Mouse (Mus musculus) urinary bladder, adult 2 months (tissue): Measurements from ENCODE around the gene Gm37596. TPM values are rescaled to one million over a fixed set of nuclear protein-coding genes. Genes with fewer than 3 reads are reported as not detected.
"Not testable (repeated sequence)": the region's sequence is repeated elsewhere in the genome, so short reads cannot be mapped to it uniquely, and the experiment has no call there.

Experiments
- DNase-seq: peaks from one replicate; pipeline ENCODE4 v3.0.0; 2022; ENCODE audit warnings: low spot score
- polyA plus RNA-seq: library from polyadenylated mRNA; depleted of rRNA; stranded (reverse); fragments of >200 nt; gene quantifications from 2 replicates; pipeline ENCODE4 v1.2.3, GENCODE M21; 2012; rRNA removed

Gene Gm37596
- not detected in 2 replicates for polyA plus RNA-seq

GRCm38 (mm10) chr3:93692970-93693369 lies at the start of gene Gm37596:
Gm37596 (minus strand) TSS chr3:93693070.
- DNase-seq, result not testable (repeated sequence)

GRCm38 (mm10) chr3:93708969-93709637 lies 16.2 kb upstream of the Gm37596 start:
- DNase-seq, result not testable (repeated sequence)

GRCm38 (mm10) chr3:93676210-93676609 lies 16.7 kb downstream of the Gm37596 start, which contains the start of gene Tdpoz1:
Tdpoz1 (minus strand) TSS chr3:93676310.
- not testable (repeated sequence) for DNase-seq

- not testable (repeated sequence) for DNase-seq
Observed at GRCm38 (mm10) chr3:93670805-93671503, 21.9 kb downstream of the Gm37596 start.

GRCm38 (mm10) chr3:93654260-93654659 lies 38.6 kb downstream of the Gm37596 start:
- no peak for DNase-seq

GRCm38 (mm10) chr3:93652586-93652985 lies 40.3 kb downstream of the Gm37596 start, which contains the start of gene Tdpoz2:
Tdpoz2 (minus strand) TSS chr3:93652686.
- no peak for DNase-seq

Other genes with a start within 250 kb of the Gm37596 start
- gene Tchhl1, start 224.3 kb downstream of the Gm37596 start, polyA plus RNA-seq, result not detected in 2 replicates
- gene S100a11, start 172.6 kb downstream of the Gm37596 start, polyA plus RNA-seq, result 912 and 1,103 TPM in 2 replicates
- 264 and 295 TPM in 2 replicates for gene S100a10, start 138.0 kb downstream of the Gm37596 start, polyA plus RNA-seq
- gene Tdpoz2, start 40.4 kb downstream of the Gm37596 start, polyA plus RNA-seq, result not detected in 2 replicates
- gene Tdpoz1, start 16.8 kb downstream of the Gm37596 start, polyA plus RNA-seq, result not detected in 2 replicates
- gene Gm5773, start 79.9 kb upstream of the Gm37596 start, polyA plus RNA-seq, result not detected in 2 replicates
- gene Tdpoz4, start 103.3 kb upstream of the Gm37596 start, polyA plus RNA-seq, result not detected in 2 replicates
- gene Tdpoz3, start 132.9 kb upstream of the Gm37596 start, polyA plus RNA-seq, result not detected in 2 replicates